Mouse (Mus musculus) bone marrow macrophage, adult 2 months (primary cell): ENCODE results near the gene Zfp280c.

ENCODE experiments used
- CTCF ChIP-seq: IDR thresholded peaks from 2 replicates; pipeline ENCODE4 v1.5.1; 2012; ENCODE audit warnings: low read depth, mild to moderate bottlenecking, low read length, moderate library complexity
- POLR2A ChIP-seq: IDR thresholded peaks from 2 replicates; pipeline ENCODE4 v1.6.1; 2012; ENCODE audit warnings: mild to moderate bottlenecking, low read depth, low read length, borderline replicate concordance

GRCm38 (mm10) chrX:48521651-48522050 lies 72.7 kb downstream of the Zfp280c start:
- TF ChIP-seq POLR2A (no peak), CTCF (no peak)
